Mouse (Mus musculus): ENCODE results near the gene Ier5.

- TF ChIP-seq CTCF (IDR thresholded peaks at IDR 0.05) (no peak), POLR2A (IDR thresholded peaks at IDR 0.05; ENCODE audit: insufficient read depth, low read depth, low read length) (no peak), EP300 (IDR thresholded peaks at IDR 0.05; ENCODE audit: insufficient read depth, low read depth, low read length) (no peak)
Measured at GRCm38 (mm10) chr1:155054366-155054965, 45.0 kb downstream of the Ier5 start.
